Mouse (Mus musculus) c-Kit-positive CD71-negative TER-119-negative erythroid progenitor cells, embryonic 14.5 days (primary cell): ENCODE measurements at regions not wholly inside any gene's neighbourhood (a gene's known extent, or its start where the extent isn't known, plus 50 kb on each side); places are given as distances from the start of the nearest gene placed in this dataset.

Experiments
- DNase-seq: peaks from one replicate; pipeline ENCODE4 v3.0.0-alpha.2; 2013; ENCODE audit warnings: low read depth

DNA sequence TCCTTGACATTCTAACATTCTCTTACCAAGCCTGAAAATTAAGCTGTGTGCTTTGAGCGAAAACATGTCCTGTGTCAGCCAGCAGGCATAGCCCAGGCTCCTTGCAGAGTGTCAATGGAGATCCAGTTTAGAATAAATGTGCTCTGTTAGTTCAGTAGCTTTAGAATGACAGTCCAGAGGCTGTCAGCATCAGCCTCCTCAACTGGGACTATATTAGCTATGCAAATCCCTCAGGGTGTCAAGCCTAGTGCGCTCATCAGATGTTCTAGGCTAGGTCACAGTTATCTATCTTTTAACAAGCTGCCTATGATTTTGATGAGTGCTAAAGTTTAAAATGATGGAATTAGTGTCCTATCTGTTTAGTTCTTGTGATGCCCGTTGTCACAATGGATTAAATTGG lies 281.7 kb upstream of the Btbd3 start:
- DNase-seq = no peak

DNA sequence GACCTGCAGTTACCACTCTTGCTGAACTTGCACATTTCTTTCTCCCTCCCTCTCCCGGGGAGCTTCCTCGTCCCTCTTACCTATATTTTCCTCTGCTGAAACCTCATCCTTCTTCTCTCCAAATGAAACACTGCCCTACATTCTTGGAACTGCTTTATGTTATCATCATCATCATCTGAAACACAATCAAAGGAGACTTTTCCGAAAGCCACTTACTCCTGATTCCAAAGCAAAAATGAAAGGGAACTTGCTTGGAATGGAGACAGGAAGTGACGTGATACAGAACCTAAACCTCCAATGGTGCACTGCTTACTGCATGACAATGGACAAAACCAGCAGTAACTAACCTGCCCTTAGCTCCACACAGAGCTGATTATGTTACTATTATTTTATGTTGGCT lies 287.2 kb upstream of the Btbd3 start:
- no peak for DNase-seq

DNA sequence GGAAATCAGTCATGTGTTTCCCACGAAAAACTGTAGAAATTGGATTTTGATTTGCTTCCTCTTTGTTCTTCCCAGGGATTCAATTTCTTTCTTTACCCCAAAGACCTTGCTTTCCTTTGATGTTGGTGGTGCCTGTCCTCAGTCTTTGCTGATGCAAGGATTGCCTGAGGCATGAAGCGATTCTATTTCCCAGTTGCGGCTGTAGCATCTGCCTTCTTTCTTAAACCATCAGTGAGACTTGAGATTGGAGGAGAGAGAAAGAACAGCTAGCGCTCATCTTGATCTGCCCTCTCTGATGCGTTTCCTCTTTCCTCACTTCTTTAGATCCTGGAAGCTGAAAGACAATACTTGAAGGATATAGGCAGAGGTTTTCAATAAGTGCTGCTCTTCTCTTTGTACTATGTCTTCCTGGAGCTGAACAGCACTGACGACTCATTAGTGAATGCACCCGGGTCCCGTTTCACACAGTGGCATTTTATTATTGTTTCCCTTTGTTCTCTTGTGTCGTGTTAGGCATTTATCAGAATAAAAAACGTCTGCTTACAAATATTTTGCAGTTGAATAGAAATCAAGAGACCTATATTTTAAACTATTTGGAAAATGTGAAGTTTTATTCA lies 289.8 kb upstream of the Btbd3 start:
- no peak for DNase-seq

- no peak for DNase-seq
Observed at GRCm38 (mm10) chr2:137954830-137955229, 301.5 kb upstream of the Btbd3 start.

DNA sequence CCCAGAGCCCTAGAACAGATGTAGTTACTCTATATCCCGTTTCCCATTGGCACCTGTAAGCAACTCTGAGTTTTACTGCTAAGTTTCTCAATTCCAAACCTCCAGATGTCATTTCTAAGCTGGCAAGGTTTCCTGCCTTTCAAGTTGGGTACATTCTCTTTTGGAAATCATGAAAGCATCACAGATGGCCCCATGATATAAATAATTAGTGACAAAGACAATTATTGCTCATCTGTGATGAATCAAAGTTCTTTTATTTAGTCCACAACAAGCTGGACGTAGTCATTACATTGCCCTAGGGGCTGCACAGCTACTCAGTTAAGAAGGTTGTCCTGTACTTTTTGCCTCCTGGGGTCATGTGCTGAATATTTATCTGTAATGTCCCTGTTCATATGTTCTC lies 303.2 kb upstream of the Btbd3 start:
- DNase-seq = no peak

GRCm38 (mm10) chr2:137951942-137952341 lies 304.4 kb upstream of the Btbd3 start:
- no peak for DNase-seq

DNA sequence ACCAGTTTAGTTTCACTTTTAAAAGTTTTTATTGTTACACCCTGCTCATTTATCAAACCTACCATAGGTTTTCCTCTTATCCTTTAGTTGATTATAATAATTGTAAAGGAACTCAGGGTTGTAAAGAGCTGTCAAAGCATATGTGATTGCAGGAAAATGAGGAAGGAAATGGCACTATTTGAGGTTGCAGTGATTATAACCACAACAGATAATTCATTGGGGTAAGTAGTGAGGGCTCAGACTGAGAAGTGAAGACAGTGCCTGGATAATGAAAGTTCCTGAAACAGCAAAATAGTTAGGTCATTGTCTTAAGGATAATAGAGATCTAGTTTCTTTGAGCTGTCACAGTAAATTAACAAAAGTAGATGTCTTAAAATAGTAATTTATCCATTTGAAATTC lies 305.4 kb upstream of the Btbd3 start:
- DNase-seq = no peak

DNA sequence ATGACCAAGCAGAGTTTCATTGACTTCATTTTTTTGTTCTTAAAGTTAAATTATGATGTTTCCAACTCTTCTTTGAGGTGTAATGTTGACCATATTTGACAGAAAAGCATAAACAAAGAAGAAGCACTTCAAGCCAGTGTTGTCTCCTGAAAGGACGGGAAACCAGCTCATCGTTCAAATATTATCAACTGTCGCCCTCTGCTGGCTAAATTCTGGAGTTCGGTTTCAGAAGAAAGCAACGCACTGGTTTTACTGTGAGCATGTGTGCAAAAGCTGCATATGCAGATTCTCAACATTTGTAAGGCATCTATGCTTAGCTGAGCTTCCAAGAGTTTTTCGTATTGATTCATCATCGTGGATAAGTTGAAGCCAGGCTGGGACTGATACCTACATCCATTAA lies 313.6 kb upstream of the Btbd3 start:
- peak; percentile 65 for DNase-seq

DNA sequence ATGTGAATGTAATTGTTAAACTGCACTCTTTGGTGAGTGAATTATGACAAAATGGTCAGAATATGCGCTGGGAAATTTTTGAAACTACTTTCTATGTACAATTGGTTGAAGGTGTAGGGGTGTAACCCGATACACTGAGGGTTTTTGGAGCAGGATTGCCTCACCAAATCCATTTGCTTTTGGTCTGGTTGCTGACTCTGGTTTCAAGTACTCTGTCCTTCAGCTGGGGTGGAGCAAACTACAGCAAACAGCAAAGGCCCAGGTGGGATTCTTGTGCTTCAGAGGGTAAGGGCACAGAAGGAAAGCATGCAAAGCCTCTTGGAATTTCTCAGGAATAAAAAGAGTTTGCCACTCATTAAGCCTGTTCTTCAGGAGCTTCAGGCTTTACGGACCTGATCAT lies 316.8 kb upstream of the Btbd3 start:
- DNase-seq = no peak

GRCm38 (mm10) chr2:137938831-137939480 lies 317.4 kb upstream of the Btbd3 start:
- no peak for DNase-seq

- DNase-seq = no peak
Observed at GRCm38 (mm10) chr2:137936613-137937012, 319.8 kb upstream of the Btbd3 start.

DNA sequence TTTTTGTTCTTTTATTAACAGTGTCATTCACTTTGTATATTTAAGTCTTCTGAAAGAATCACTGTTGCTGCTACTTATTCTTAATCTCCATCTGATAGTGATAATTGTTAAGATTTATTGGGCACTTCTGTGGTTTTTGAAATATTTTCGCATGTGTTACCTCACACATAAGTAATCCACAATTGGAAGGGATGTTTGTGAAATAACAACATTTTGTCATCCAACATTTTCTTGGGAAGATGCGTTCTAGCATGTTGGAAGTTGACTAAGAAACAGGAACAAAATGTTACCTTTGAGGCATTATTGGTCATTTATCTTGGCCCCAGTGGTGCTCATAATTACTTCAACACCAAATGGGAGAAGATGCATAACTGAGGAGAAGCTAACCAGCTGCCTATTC lies 323.4 kb upstream of the Btbd3 start:
- no peak for DNase-seq

DNA sequence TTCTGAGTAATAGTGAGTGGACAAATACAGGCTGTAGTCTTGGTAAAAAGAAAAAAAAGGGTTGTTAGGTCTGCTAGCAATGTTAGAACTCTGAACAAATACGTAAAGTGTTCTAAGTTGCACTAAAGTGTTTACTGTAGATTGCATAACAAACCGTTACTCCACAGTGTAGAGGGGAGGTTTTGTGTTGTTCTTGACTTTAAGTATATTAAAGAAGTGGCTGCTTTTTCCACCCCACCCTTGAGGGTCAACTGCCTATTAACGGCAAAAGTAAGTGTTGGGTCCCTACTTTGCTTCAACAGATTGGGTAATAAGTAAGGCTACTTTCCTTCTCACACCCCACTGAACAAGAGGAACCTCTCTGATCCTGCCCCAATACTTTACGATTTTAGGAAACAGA lies 323.9 kb upstream of the Btbd3 start:
- DNase-seq = no peak

DNA sequence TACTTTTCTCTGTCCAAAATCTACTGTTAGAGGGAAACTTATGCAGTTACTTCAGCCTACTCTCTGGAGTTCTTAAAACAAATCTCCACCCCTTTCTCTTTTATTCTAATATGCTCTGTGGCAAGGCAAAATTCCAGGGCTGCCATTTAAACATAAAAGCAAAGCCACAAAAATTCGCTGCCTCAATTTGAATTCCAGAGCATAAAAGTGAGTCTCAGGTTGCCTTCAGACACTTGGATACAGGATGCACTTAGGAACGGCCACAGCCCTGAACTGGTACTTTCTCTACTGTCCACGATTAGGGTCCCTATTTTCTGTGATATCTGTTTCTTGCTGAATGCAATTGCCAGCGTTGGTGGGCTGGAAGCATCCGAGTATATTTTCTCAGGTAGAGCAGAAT lies 330.9 kb upstream of the Btbd3 start:
- no peak for DNase-seq

- DNase-seq = no peak
Observed at GRCm38 (mm10) chr2:137924576-137924975, 331.8 kb upstream of the Btbd3 start.

DNA sequence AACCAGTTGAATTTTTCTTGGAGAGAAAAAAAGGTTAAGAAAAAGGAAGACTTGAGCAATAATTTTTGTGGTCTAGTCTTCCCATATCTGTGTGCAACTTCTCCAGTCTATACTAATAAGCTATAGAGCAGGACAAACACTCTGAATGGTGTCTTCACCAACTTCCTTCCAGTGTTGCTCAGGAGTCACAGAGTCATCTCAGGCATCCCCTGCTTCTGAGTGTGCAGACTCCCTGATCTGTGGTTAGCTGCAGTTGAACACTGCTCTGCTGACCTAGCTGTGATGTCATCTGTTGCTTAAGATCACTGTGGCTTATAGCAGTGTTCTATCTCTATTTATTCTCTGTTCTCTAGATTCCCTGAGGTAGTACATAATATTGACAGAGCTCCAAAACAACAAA lies 357.9 kb upstream of the Btbd3 start:
- peak; percentile 4 for DNase-seq

GRCm38 (mm10) chr2:137880211-137881031 lies 375.9 kb upstream of the Btbd3 start:
- DNase-seq = no peak

DNA sequence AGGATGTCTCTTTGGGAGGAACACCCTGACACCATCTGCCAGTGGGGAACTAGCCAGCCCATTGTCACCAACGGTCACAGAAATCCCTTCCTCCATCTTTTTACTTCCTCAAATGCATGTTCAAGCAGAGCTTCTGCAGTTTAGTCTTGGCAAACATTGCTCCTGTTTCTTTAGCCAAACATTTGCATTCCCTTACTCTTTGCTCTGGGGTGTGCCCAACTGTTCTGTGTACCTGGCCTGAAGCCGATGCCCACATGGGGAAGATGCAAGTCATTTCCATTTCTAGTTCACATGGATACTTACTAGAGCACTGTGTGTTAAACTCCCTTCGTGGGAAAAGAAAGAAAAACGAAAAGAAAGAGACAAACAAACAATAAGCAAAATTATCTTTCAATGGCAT lies 386.7 kb upstream of the Btbd3 start:
- DNase-seq = no peak

DNA sequence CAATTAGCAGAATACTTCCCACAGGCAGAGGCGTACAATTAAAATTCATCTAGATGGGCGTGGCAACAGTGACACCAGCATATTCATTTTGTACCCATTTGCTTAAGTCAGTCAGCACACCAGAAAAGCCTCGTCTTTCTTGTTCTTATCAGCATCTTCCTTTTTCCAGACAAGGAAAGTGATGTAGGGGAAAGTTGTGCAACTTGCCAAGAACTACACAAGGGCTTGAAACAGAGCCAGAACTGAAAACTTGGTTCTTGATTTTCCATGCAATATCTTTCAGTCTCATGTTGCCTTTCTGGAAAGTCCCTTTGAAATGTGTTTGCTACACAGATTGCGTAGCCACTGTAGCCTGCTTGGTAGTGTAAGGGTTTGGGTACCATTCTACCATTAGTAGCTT lies 401.9 kb upstream of the Btbd3 start:
- no peak for DNase-seq

- DNase-seq = no peak
Observed at GRCm38 (mm10) chr2:137853399-137854259, 402.7 kb upstream of the Btbd3 start.

GRCm38 (mm10) chr2:137847901-137848300 lies 408.5 kb upstream of the Btbd3 start:
- DNase-seq = no peak

DNA sequence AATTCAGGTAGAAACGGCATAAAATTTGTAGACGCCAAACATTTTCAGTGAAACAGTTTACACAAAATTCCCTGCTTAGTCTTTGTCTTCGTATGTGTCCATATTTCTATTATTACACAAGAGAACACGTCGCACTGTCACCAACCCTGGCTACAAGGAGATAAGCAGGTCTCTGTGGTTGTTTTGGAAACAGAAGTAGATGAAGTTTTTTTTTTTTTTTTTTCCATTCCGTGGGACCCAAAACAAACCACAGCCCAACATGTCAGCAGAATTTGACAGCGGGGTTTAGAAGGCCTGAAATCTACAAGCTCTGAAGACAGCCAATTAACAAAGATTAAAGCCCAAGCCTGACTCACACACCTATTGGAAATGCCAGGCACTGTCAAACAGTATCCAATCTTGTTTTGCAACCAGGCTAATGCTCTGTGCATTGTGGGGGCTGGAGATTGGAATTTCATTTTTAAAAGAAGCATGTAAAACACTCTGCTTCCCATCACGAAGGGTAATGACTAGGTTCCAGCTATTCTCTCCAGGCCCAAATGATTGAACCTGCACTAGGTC lies 428.5 kb upstream of the Btbd3 start:
- peak; percentile 19 for DNase-seq
